Mouse (Mus musculus): ENCODE measurements at regions not wholly inside any gene's neighbourhood (a gene's known extent, or its start where the extent isn't known, plus 50 kb on each side); places are given as distances from the start of the nearest gene placed in this dataset.

DNA sequence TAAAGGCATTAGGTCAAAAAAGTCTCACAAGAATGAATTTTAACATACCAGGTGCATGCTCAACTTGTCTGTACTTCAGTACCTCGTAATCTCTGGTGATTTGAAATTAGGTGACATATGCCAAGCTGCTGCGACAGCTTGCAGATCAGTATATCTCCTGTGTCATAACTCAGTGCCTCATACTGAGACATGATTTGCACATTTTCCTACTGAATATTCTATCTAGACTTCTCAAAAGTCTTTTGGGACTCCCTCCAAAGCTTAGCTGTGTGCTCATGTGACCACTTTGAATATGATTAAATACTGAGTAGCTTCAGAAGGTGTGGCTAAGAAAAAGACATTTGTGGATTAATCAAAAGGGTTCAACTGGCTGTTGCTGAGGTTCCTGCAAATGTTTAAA lies 416.3 kb upstream of the Pdzrn3 start:
- peak; percentile 12 for DNase-seq (ENCODE audit: low spot score)

DNA sequence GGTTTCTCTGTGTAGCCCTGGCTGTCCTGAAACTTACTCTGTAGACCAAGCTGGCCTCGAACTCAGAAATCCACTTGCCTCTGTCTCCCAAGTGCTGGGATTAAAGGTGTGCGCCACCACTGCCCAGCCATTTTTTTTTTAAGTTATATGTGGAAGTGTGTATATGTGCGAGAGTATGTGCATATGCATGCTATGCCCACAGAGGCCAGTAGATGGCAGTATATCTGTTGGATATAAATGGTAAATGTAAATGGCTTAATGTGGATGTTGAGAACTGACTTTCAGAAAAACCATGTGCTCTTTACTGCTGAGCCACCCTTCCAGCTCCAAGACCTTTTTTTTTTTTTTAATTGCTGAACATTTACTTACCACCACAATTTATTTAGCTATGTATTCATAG lies 400.2 kb upstream of the Pdzrn3 start:
- DNase-seq (ENCODE audit: low spot score) = no peak
- H3K27ac ChIP-seq (ENCODE audit: low read depth, low read length) = no peak overlapping the region
- no peak for ATAC-seq
- 97% methylated on average over 3 of the region's 3 CpGs for WGBS
- no peaks in the 10 kb centered on the region for H3K4me1 ChIP-seq (ENCODE audit: control insufficient read depth, insufficient read depth, low read length)
- no peaks in the 10 kb centered on the region for H3K9me3 ChIP-seq (replicated peaks; ENCODE audit: control insufficient read depth, low read length)
- no peaks in the 10 kb centered on the region for H3K27me3 ChIP-seq (replicated peaks; ENCODE audit: control insufficient read depth, insufficient read depth, low read length)
- H3K36me3 ChIP-seq (ENCODE audit: control insufficient read depth, insufficient read depth, low read length) = no peaks in the 10 kb centered on the region
- H3K9ac ChIP-seq (ENCODE audit: low read length) = no peak overlapping the region
- H3K4me3 ChIP-seq (ENCODE audit: low read depth, low read length) = no peak overlapping the region
- H3K4me2 ChIP-seq (ENCODE audit: low read length) = no peak overlapping the region

More for the DNA sequence above, 416.3 kb upstream of the Pdzrn3 start:
- Histone ChIP-seq H3K4me3 (ENCODE audit: low read depth, low read length) (no peak overlapping the region), H3K36me3 (ENCODE audit: control insufficient read depth, insufficient read depth, low read length) (no peaks in the 10 kb centered on the region), H3K4me1 (ENCODE audit: control insufficient read depth, insufficient read depth, low read length) (no peaks in the 10 kb centered on the region), H3K9ac (ENCODE audit: low read length) (no peak overlapping the region), H3K27me3 (replicated peaks; ENCODE audit: control insufficient read depth, insufficient read depth, low read length) (no peaks in the 10 kb centered on the region), H3K4me2 (ENCODE audit: low read length) (no peak overlapping the region), H3K9me3 (replicated peaks; ENCODE audit: control insufficient read depth, low read length) (no peaks in the 10 kb centered on the region), H3K27ac (ENCODE audit: low read depth, low read length) (no peak overlapping the region)
- WGBS = 77% methylated on average over 2 of the region's 2 CpGs
- ATAC-seq = no peak

- no peak overlapping the region for H3K9ac ChIP-seq (ENCODE audit: low read length)
- H3K9me3 ChIP-seq (replicated peaks; ENCODE audit: control insufficient read depth, low read length) = no peaks in the 10 kb centered on the region
- ATAC-seq (no peak), DNase-seq (ENCODE audit: low spot score) (peak; percentile 4)
- H3K27me3 ChIP-seq (replicated peaks; ENCODE audit: control insufficient read depth, insufficient read depth, low read length) = no peaks in the 10 kb centered on the region
- no peaks in the 10 kb centered on the region for H3K36me3 ChIP-seq (ENCODE audit: control insufficient read depth, insufficient read depth, low read length)
- WGBS = 57% methylated on average over 5 of the region's 5 CpGs
- H3K4me3 ChIP-seq (ENCODE audit: low read depth, low read length) = no peak overlapping the region
- no peaks in the 10 kb centered on the region for H3K4me1 ChIP-seq (ENCODE audit: control insufficient read depth, insufficient read depth, low read length)
- no peak overlapping the region for H3K4me2 ChIP-seq (ENCODE audit: low read length)
- H3K27ac ChIP-seq (ENCODE audit: low read depth, low read length) = no peak overlapping the region
Measured at GRCm38 (mm10) chr6:101773151-101773550, 395.5 kb upstream of the Pdzrn3 start.

DNA sequence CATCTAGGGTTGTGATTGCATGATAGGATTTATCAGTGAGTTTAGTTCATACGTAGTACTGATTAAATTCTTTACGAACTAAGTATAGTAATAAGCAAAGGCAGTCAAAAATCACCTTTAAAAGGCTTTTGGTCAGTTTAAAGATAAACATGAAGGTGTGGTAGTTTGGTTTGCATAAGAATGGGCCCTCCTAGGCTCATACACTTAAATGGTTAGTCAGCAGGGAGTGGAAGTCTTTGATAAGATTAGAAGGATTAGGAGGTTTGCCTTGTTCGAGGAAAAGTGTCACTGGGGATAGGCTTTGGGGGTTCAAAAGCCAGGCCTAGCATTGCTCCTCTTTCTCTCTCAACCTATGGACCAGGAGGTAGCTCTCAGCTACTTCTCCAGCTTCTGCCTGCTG lies 357.4 kb upstream of the Pdzrn3 start:
- WGBS = 24% methylated on average over 3 of the region's 3 CpGs
- Histone ChIP-seq H3K27ac (ENCODE audit: low read depth, low read length) (no peak overlapping the region), H3K9ac (ENCODE audit: low read length) (no peak overlapping the region), H3K4me2 (ENCODE audit: low read length) (no peak overlapping the region), H3K9me3 (replicated peaks; ENCODE audit: control insufficient read depth, low read length) (no peaks in the 10 kb centered on the region), H3K36me3 (ENCODE audit: control insufficient read depth, insufficient read depth, low read length) (no peaks in the 10 kb centered on the region), H3K4me3 (ENCODE audit: low read depth, low read length) (no peak overlapping the region), H3K4me1 (ENCODE audit: control insufficient read depth, insufficient read depth, low read length) (no peaks in the 10 kb centered on the region), H3K27me3 (replicated peaks; ENCODE audit: control insufficient read depth, insufficient read depth, low read length) (no peaks in the 10 kb centered on the region)
- ATAC-seq = no peak
- no peak for DNase-seq (ENCODE audit: low spot score)

GRCm38 (mm10) chr6:101720513-101720912 lies 342.8 kb upstream of the Pdzrn3 start:
- H3K4me1 ChIP-seq (ENCODE audit: control insufficient read depth, insufficient read depth, low read length) = no peaks in the 10 kb centered on the region
- ATAC-seq = no peak

GRCm38 (mm10) chr6:101689684-101690083 lies 312.0 kb upstream of the Pdzrn3 start:
- DNase-seq (ENCODE audit: low spot score) (no peak), ATAC-seq (no peak)
- Histone ChIP-seq H3K9me3 (replicated peaks; ENCODE audit: control insufficient read depth, low read length) (no peaks in the 10 kb centered on the region), H3K4me3 (ENCODE audit: low read depth, low read length) (no peak overlapping the region), H3K36me3 (ENCODE audit: control insufficient read depth, insufficient read depth, low read length) (no peaks in the 10 kb centered on the region), H3K27ac (ENCODE audit: low read depth, low read length) (no peak overlapping the region), H3K4me2 (ENCODE audit: low read length) (no peak overlapping the region), H3K27me3 (replicated peaks; ENCODE audit: control insufficient read depth, insufficient read depth, low read length) (no peaks in the 10 kb centered on the region), H3K4me1 (ENCODE audit: control insufficient read depth, insufficient read depth, low read length) (no peaks in the 10 kb centered on the region; the same call in 1 of the 2 replicates), H3K9ac (ENCODE audit: low read length) (no peak overlapping the region)
- 92% methylated on average over 2 of the region's 2 CpGs for WGBS

More at GRCm38 (mm10) chr6:101720513-101720912, 342.8 kb upstream of the Pdzrn3 start:
- no peaks in the 10 kb centered on the region for H3K36me3 ChIP-seq (ENCODE audit: control insufficient read depth, insufficient read depth, low read length)
- no peaks in the 10 kb centered on the region for H3K27me3 ChIP-seq (replicated peaks; ENCODE audit: control insufficient read depth, insufficient read depth, low read length)
- no peaks in the 10 kb centered on the region for H3K9me3 ChIP-seq (replicated peaks; ENCODE audit: control insufficient read depth, low read length)
- no peak overlapping the region for H3K27ac ChIP-seq (ENCODE audit: low read depth, low read length)
- no peak overlapping the region for H3K9ac ChIP-seq (ENCODE audit: low read length)
- peak; percentile 9 for DNase-seq (ENCODE audit: low spot score)
- no peak overlapping the region for H3K4me3 ChIP-seq (ENCODE audit: low read depth, low read length)
- no peak overlapping the region for H3K4me2 ChIP-seq (ENCODE audit: low read length)

DNA sequence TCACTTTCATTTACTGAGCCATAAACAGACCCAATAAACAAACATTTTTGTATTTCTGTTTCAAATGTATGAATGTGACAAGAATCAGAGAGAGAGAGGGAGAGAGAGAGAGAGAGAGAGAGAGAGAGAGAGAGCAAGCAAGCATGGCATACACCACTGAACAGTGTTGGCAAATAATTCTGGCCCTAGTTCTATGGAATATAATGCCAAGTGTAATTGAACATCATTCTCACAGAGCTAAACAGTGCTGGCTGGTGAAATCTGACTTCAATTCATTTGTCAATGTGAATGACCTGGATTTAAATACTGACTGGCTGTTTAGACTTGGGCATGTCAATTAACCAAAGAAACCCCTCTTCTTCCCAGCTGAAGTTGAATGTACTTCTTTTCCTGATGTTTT lies 308.9 kb upstream of the Pdzrn3 start:
- H3K4me2 ChIP-seq (ENCODE audit: low read length) = no peak overlapping the region
- no peaks in the 10 kb centered on the region for H3K9me3 ChIP-seq (replicated peaks; ENCODE audit: control insufficient read depth, low read length)
- no peak overlapping the region for H3K27ac ChIP-seq (ENCODE audit: low read depth, low read length)
- H3K36me3 ChIP-seq (ENCODE audit: control insufficient read depth, insufficient read depth, low read length) = no peaks in the 10 kb centered on the region
- no peak overlapping the region for H3K4me3 ChIP-seq (ENCODE audit: low read depth, low read length)
- no peaks in the 10 kb centered on the region for H3K27me3 ChIP-seq (replicated peaks; ENCODE audit: control insufficient read depth, insufficient read depth, low read length)
- H3K9ac ChIP-seq (ENCODE audit: low read length) = no peak overlapping the region
- H3K4me1 ChIP-seq (ENCODE audit: control insufficient read depth, insufficient read depth, low read length) = no peaks in the 10 kb centered on the region; the same call in 1 of the 2 replicates
- peak; percentile 60 for DNase-seq (ENCODE audit: low spot score)
- no peak for ATAC-seq

DNA sequence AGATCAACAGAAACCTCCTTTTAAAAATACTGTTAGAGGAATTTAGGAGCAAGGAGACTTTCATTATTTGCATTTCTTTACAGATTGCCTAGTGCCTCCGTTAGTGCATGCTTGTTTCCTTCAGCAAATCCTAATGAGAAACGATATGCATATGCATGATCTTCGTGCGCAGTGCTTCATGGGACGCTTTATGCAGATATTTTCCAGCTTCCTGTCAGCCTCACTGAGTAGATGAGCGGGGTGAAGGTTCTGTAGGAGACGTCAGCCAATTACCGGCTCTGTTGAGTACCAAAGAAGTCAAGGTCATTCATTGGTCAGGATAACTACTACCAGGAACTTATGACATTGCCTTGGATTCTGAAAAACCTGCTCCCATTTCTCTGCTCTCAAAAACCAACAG lies 308.0 kb upstream of the Pdzrn3 start:
- Histone ChIP-seq H3K4me2 (ENCODE audit: low read length) (peak overlapping the region; percentile 11; the same call in 1 of the 2 replicates), H3K9me3 (replicated peaks; ENCODE audit: control insufficient read depth, low read length) (no peaks in the 10 kb centered on the region), H3K36me3 (ENCODE audit: control insufficient read depth, insufficient read depth, low read length) (no peaks in the 10 kb centered on the region), H3K27me3 (replicated peaks; ENCODE audit: control insufficient read depth, insufficient read depth, low read length) (no peaks in the 10 kb centered on the region), H3K4me1 (ENCODE audit: control insufficient read depth, insufficient read depth, low read length) (no peaks in the 10 kb centered on the region; the same call in 1 of the 2 replicates), H3K27ac (ENCODE audit: low read depth, low read length) (no peak overlapping the region), H3K4me3 (ENCODE audit: low read depth, low read length) (no peak overlapping the region), H3K9ac (ENCODE audit: low read length) (no peak overlapping the region)
- DNase-seq (ENCODE audit: low spot score) (peak; percentile 71), ATAC-seq (peak; percentile 90)
- 22% methylated on average over 8 of the region's 8 CpGs for WGBS

- Histone ChIP-seq H3K27ac (ENCODE audit: low read depth, low read length) (no peak overlapping the region), H3K9ac (ENCODE audit: low read length) (no peak overlapping the region)
- DNase-seq (ENCODE audit: low spot score) = no peak
Measured at GRCm38 (mm10) chr6:101684390-101684789, 306.7 kb upstream of the Pdzrn3 start.

More at GRCm38 (mm10) chr6:101684390-101684789, 306.7 kb upstream of the Pdzrn3 start:
- ATAC-seq = no peak
- no peaks in the 10 kb centered on the region for H3K9me3 ChIP-seq (replicated peaks; ENCODE audit: control insufficient read depth, low read length)
- no peaks in the 10 kb centered on the region for H3K36me3 ChIP-seq (ENCODE audit: control insufficient read depth, insufficient read depth, low read length)
- H3K4me1 ChIP-seq (ENCODE audit: control insufficient read depth, insufficient read depth, low read length) = no peaks in the 10 kb centered on the region; the same call in 1 of the 2 replicates
- WGBS = 77% methylated on average over 2 of the region's 2 CpGs
- H3K4me3 ChIP-seq (ENCODE audit: low read depth, low read length) = no peak overlapping the region
- no peak overlapping the region for H3K4me2 ChIP-seq (ENCODE audit: low read length)
- no peaks in the 10 kb centered on the region for H3K27me3 ChIP-seq (replicated peaks; ENCODE audit: control insufficient read depth, insufficient read depth, low read length)
